Mouse (Mus musculus) forebrain, postnatal 0 days (tissue): ENCODE data around the gene Ddx25. TPM values are rescaled to one million over a fixed set of nuclear protein-coding genes. Genes with fewer than 3 reads are reported as not detected.

Experiments
- ATAC-seq: fragments of 200-750 bp; cut with Nextera tagmentation; 2 replicates; pipeline ENCODE4 v1.8.0; 2017; ENCODE audit warnings: mild to moderate bottlenecking, moderate library complexity
- DNase-seq: peaks from one replicate; pipeline ENCODE4 v3.0.0-alpha.2; 2015
- H3K27ac ChIP-seq: fragments of 300-500 bp; sonication (generic); 2 replicates; pipeline ENCODE4 v1.5.1; 2014; ENCODE audit warnings: low read depth, mild to moderate bottlenecking, antibody characterized with exemption, low read length, moderate library complexity, mixed read lengths
- H3K27me3 ChIP-seq: fragments of 300-500 bp; sonication (generic); 2 replicates; pipeline ENCODE4 v1.6.1; 2014; ENCODE audit warnings: mild to moderate bottlenecking, low read length, mixed read lengths; ENCODE audit not compliant: insufficient read depth
- H3K36me3 ChIP-seq: fragments of 300-500 bp; sonication (generic); 2 replicates; pipeline ENCODE4 v1.6.1; 2014; ENCODE audit warnings: mild to moderate bottlenecking, moderate library complexity; ENCODE audit not compliant: insufficient read depth
- H3K4me1 ChIP-seq: fragments of 300-500 bp; sonication (generic); 2 replicates; pipeline ENCODE4 v1.6.1; 2014; ENCODE audit warnings: antibody characterized with exemption; ENCODE audit not compliant: insufficient read depth
- H3K4me2 ChIP-seq: fragments of 300-500 bp; sonication (generic); 2 replicates; pipeline ENCODE4 v1.6.1; 2014; ENCODE audit warnings: low read depth, mild to moderate bottlenecking, moderate library complexity
- H3K4me3 ChIP-seq: fragments of 300-500 bp; sonication (generic); 2 replicates; pipeline ENCODE4 v1.5.1; 2014; ENCODE audit warnings: low read depth, low read length, mixed read lengths
- H3K9ac ChIP-seq: fragments of 300-500 bp; sonication (generic); 2 replicates; pipeline ENCODE4 v1.6.1; 2014; ENCODE audit warnings: mild to moderate bottlenecking
- H3K9me3 ChIP-seq: fragments of 300-500 bp; sonication (generic); 2 replicates; pipeline ENCODE4 v1.6.1; 2016; ENCODE audit warnings: low read length
- CTCF ChIP-seq: sonication (generic); IDR thresholded peaks from 2 replicates; pipeline ENCODE4 v1.5.1; 2016; ENCODE audit warnings: antibody characterized with exemption, control low read depth, low read depth
- WGBS: fragments of 180-500 bp; shearing (Covaris S2); extraction: QIAGEN DNeasy Blood & Tissue Kit; methylation state at CpG from one replicate; pipeline ENCODE4 v1.1.7; 2014; 5-methylcytosine and 5-hydroxymethylcytosine counted together
- polyA plus RNA-seq: library from polyadenylated mRNA; unstranded; fragments of >200 nt; fragmentation: Nextera tagmentation; extraction: Ambion mirVana; gene quantifications from 2 replicates; pipeline ENCODE4 v1.2.1, GENCODE M21; 2015
- total RNA-seq: library from RNA; depleted of rRNA; stranded (reverse); fragments of >200 nt; gene quantifications from 2 replicates; pipeline ENCODE4 v1.2.3, GENCODE M21; 2014; rRNA removed

Gene Ddx25
- total and polyA plus RNA-seq, 2 experiments from 2014 or later, result 22.2 to 25.6 TPM

DNA sequence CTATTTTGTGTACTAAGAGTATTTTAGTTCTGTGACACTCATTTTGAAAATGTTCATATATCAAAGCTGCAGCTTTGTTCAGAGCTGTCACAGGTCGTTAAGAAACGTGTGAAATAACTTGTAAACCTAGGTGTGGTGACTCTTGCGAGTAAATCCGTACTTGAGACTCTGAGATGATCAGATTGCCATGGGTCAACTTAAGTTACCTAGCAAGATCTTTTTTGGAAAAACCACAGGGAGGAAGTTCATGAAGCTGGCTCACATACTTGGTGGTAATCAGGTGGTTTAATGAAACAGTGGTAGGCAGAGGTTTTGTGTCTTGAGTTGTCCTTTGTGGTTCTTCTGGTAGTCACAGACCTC lies 64.6 kb downstream of the Ddx25 start:
- TF ChIP-seq CTCF, result no peak
- no peak overlapping the region for H3K27ac ChIP-seq
- H3K4me2 ChIP-seq, result no peak overlapping the region
- no peaks in the 10 kb centered on the region for H3K27me3 ChIP-seq
- DNase-seq (no peak), ATAC-seq (no peak)
- H3K36me3 ChIP-seq, result peaks cover 17% of the 10 kb centered on the region
- 46% methylated on average over 4 of the region's 4 CpGs for WGBS
- H3K4me3 ChIP-seq, result no peak overlapping the region
- no peaks in the 10 kb centered on the region for H3K9me3 ChIP-seq
- no peak overlapping the region for H3K9ac ChIP-seq
- H3K4me1 ChIP-seq, result no peaks in the 10 kb centered on the region

DNA sequence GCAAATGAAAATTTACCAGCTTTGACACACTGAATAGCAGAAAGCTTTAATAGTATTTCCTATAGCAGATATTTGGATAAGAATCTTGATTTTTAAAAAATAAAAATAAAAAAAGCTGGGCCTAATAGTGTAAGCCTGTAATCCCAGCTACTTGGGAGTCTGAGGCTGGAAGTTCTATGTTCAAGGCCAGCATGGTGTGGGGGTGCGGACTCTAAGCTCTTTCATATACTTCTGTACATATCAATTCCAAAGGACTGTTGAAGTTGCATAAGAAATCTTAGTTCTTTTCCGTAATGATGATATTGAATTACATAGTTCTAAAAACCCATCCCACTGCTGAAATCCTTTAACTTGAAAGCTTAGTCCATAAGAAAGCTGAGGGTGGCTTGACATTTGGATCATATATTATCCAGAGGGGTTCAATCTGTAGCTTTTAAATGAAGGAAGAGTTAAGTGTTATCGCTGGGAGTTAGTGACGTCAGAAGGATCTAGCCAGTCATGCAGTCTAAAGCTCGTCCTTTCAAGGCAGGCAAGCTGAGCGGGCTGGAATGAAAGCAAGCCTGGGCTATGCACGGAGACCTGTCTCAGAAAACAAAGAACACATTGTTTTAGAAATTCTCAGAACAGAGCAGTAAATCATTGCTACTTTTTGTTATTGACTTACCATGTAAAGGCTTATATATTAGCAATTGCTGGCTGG lies 65.1 kb downstream of the Ddx25 start:
- Histone ChIP-seq H3K4me3 (no peak overlapping the region), H3K9me3 (no peaks in the 10 kb centered on the region), H3K4me2 (no peak overlapping the region), H3K4me1 (no peaks in the 10 kb centered on the region), H3K9ac (no peak overlapping the region), H3K27me3 (no peaks in the 10 kb centered on the region), H3K27ac (no peak overlapping the region), H3K36me3 (peaks cover 17% of the 10 kb centered on the region)
- WGBS, result 45% methylated on average over 7 of the region's 7 CpGs
- TF ChIP-seq CTCF, result no peak
- DNase-seq (no peak), ATAC-seq (peak; percentile 42; the same call in 1 of the 2 replicates)

DNA sequence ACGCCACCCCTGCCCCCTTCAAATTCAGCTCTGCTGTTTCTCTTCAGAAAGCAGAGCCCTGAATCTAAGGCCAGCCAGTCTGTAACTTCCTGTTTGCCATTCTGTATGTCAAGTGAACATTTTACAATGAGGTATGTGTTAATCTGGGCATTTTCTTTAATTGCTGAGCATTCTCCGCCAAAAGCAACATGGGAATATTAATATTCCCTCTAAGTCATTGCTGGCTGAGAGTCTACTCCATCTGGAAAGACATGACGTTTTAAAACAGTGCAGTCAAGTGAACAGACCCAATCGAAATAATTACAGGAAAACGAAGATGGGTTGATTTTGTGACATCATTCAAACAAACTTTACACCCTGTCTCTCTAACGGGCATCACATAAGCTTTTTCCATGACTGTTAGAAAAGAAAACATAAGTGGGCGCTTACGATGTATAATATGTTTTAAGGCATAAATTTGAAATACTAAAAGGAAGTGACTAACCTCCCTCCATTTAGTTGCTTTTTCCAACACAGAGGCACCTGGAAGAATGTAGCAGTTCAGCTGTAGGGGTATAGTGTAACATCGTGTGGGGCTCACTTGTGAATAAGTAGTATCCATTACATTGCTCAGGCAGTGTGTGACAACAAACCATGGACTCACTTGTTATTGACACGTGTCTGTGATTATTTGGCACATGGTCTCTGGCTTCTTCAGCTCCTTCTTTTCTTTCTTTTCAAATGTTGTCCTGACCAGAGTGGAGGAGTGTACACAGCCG lies 67.0 kb downstream of the Ddx25 start:
- 54% methylated on average over 11 of the region's 11 CpGs for whole genome bisulfite sequencing
- H3K27me3 ChIP-seq, result no peaks in the 10 kb centered on the region
- H3K9ac ChIP-seq, result no peak overlapping the region
- DNase-seq (no peak), ATAC-seq (0 out of 2 replicates have a peak, but pooled peaks have one; percentile 10)
- peaks cover 25% of the 10 kb centered on the region; the same call in 1 of the 2 replicates for H3K36me3 ChIP-seq
- H3K4me3 ChIP-seq, result no peak overlapping the region
- H3K27ac ChIP-seq, result no peak overlapping the region
- no peak for TF ChIP-seq CTCF
- H3K4me1 ChIP-seq, result no peaks in the 10 kb centered on the region
- no peak overlapping the region for H3K4me2 ChIP-seq
- H3K9me3 ChIP-seq, result no peaks in the 10 kb centered on the region

DNA sequence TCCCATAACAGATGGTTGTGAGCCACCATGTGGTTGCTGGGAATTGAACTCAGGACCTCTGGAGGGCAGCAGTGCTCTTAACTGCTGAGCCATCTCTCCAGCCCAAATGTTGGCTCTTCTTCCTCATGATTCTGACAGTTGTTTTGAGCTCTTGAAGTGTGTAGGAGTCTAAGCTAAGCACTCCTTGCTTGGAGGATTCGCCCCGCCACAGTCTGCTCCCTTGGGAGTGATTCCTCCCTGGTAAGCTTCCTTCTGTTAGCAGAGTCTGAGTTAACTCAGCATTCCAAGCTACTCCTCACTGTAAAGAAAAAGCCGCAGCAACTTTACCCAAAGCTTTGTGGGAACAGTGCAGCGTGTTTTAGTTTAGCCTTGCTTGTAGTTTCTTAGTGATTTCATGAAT lies 69.8 kb downstream of the Ddx25 start:
- Histone ChIP-seq H3K4me1 (no peaks in the 10 kb centered on the region), H3K27me3 (no peaks in the 10 kb centered on the region), H3K9me3 (no peaks in the 10 kb centered on the region), H3K4me3 (no peak overlapping the region), H3K9ac (no peak overlapping the region), H3K27ac (no peak overlapping the region), H3K36me3 (peaks cover 34% of the 10 kb centered on the region), H3K4me2 (no peak overlapping the region)
- no peak for TF ChIP-seq CTCF
- WGBS, result 80% methylated on average over 4 of the region's 4 CpGs
- no peak for ATAC-seq
- DNase-seq, result no peak

Other genes starting within 250 kb of the Ddx25 start
- gene Cdon, start 137.4 kb downstream of the Ddx25 start, total RNA-seq, result 9.6 and 13.7 TPM in 2 replicates
- gene Cdon, start 137.4 kb downstream of the Ddx25 start, polyA plus RNA-seq, result 0.94 and 1.3 TPM in 2 replicates
- gene Gm1113, start 40.3 kb downstream of the Ddx25 start, total RNA-seq, result not detected in 2 replicates
- not detected in 2 replicates for gene Gm1113, start 40.3 kb downstream of the Ddx25 start, polyA plus RNA-seq
- gene Pus3, start 67 bp upstream of the Ddx25 start, total RNA-seq, result 18.8 and 19.2 TPM in 2 replicates
- gene Pus3, start 67 bp upstream of the Ddx25 start, polyA plus RNA-seq, result 13.9 and 15.2 TPM in 2 replicates
- gene Pate2, start 11.8 kb upstream of the Ddx25 start, total RNA-seq, result 0.62 and 2.6 TPM in 2 replicates
- 0.67 and 0.90 TPM in 2 replicates for gene Pate2, start 11.8 kb upstream of the Ddx25 start, polyA plus RNA-seq
- gene Hyls1, start 11.9 kb upstream of the Ddx25 start, total RNA-seq, result 15.8 and 16.6 TPM in 2 replicates
- 13.6 and 14.8 TPM in 2 replicates for gene Hyls1, start 11.9 kb upstream of the Ddx25 start, polyA plus RNA-seq
- gene Pate4, start 53.4 kb upstream of the Ddx25 start, total RNA-seq, result not detected in 2 replicates
- gene Pate4, start 53.4 kb upstream of the Ddx25 start, polyA plus RNA-seq, result not detected in 2 replicates
- not detected in 2 replicates for gene Pate3, start 89.7 kb upstream of the Ddx25 start, total RNA-seq
- gene Pate3, start 89.7 kb upstream of the Ddx25 start, polyA plus RNA-seq, result not detected in 2 replicates
- not detected in 2 replicates for gene Pate1, start 128.9 kb upstream of the Ddx25 start, total RNA-seq
- gene Pate1, start 128.9 kb upstream of the Ddx25 start, polyA plus RNA-seq, result not detected in 2 replicates
- not detected in 2 replicates for gene Gm17677, start 182.5 kb upstream of the Ddx25 start, total RNA-seq
- not detected in 2 replicates for gene Gm17677, start 182.5 kb upstream of the Ddx25 start, polyA plus RNA-seq
- gene Gm17727, start 219.6 kb upstream of the Ddx25 start, total RNA-seq, result not detected in 2 replicates
- gene Gm17727, start 219.6 kb upstream of the Ddx25 start, polyA plus RNA-seq, result not detected in 2 replicates
- not detected in 2 replicates for gene Gm27235, start 231.6 kb upstream of the Ddx25 start, total RNA-seq
- gene Gm27235, start 231.6 kb upstream of the Ddx25 start, polyA plus RNA-seq, result not detected in 2 replicates
- gene D730048I06Rik, start 231.6 kb upstream of the Ddx25 start, total RNA-seq, result not detected in 2 replicates
- gene D730048I06Rik, start 231.6 kb upstream of the Ddx25 start, polyA plus RNA-seq, result not detected in 2 replicates